Mouse (Mus musculus) liver, adult 2 months (tissue): ENCODE results near the gene Hmbs.

Experiments
- CTCF ChIP-seq: fragments of 200-500 bp; IDR thresholded peaks from 2 replicates; pipeline ENCODE4 v1.5.1; 2011; ENCODE audit warnings: low read depth, low read length, control low read depth
- POLR2A ChIP-seq: fragments of 200-500 bp; IDR thresholded peaks from 2 replicates; pipeline ENCODE4 v1.6.1; 2011; ENCODE audit warnings: low read length, control low read depth; ENCODE audit not compliant: insufficient read depth; ENCODE audit errors: extremely low read depth

GRCm38 (mm10) chr9:44343781-44344421, at the start of gene Hmbs:
- no peak for TF ChIP-seq CTCF
- TF ChIP-seq POLR2A = peak; percentile 56; the same call in 1 of the 2 replicates
